Mouse (Mus musculus) hematopoietic stem cell, adult 5-6 weeks (primary cell): ENCODE measurements around the gene Ppp1r26. TPM values are rescaled to one million over a fixed set of nuclear protein-coding genes. Genes with fewer than 3 reads are reported as not detected.
"Not testable (repeated sequence)": the region's sequence is repeated elsewhere in the genome, so short reads cannot be mapped to it uniquely, and the experiment has no call there.

Source experiments
- ATAC-seq, 2 experiments: fragments of 125-278 bp in 1 of 2; replicated peaks in 1 of 2; 2 replicates each; pipeline ENCODE4 v1.8.0; 2016 to 2017; ENCODE audit warnings: inconsistent platforms in 2 of 2, mild to moderate bottlenecking in 2 of 2, moderate number of reproducible peaks in 2 of 2, low read depth in 1 of 2, moderate TSS enrichment in 1 of 2; ENCODE audit not compliant: low FRiP score in 2 of 2, poor library complexity in 2 of 2, severe bottlenecking in 2 of 2, insufficient read depth in 1 of 2, low TSS enrichment in 1 of 2
- total RNA-seq: library from RNA; stranded (forward); fragments of 172-1452, 232-1000 nt; gene quantifications from 2 replicates; pipeline ENCODE4 v1.2.3, GENCODE M21; 2017

Gene Ppp1r26
- total RNA-seq, 1 experiment from 2014 or later, result 11.7 TPM

DNA sequence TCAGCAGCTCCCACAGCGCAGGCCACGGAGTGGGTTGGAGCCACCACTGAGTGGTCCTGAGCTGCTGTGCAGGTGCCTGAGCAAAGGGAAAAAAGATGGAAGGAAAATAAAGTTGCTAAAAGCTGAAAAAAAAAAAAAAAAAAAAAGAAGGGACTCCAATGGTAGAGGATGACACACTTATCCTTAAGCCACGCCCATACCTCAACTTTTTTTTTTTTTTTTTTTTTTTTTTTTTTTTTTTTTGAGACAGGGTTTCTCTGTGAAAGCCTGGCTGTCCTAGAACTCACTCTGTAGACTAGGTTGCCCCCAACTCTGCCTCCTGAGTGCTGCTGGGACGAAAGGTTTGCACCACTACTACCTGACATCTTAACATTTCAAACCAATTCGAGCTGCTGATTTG lies 31.4 kb downstream of the Ppp1r26 start:
- not testable (repeated sequence) for ATAC-seq

GRCm38 (mm10) chr2:28479208-28480204 lies 32.9 kb downstream of the Ppp1r26 start:
- ATAC-seq, result no peak

DNA sequence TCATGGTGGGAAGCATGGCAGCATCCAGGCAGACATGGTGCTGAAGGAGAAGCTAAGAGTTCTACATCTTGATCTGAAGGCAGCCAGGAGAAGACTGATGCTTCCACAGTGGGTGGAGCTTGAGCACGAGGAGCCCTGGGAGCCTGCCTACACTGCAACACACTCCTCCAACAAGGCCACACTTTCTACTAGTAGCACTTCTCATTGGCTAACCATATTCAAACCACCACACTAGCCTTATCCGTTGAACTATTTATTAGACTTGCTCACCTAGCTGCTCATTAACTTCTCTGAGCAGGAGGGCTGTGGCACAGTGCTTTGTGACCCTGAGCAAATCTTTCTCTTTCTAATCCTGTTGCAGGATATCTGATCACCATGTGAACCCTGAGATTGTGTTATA lies 37.3 kb downstream of the Ppp1r26 start:
- no peak for ATAC-seq

- ATAC-seq, result no peak
Measured at GRCm38 (mm10) chr2:28494521-28494920, 47.9 kb downstream of the Ppp1r26 start.

- ATAC-seq, result peak; percentile 51 to 62
Measured at GRCm38 (mm10) chr2:28495207-28495756, 48.7 kb downstream of the Ppp1r26 start.

DNA sequence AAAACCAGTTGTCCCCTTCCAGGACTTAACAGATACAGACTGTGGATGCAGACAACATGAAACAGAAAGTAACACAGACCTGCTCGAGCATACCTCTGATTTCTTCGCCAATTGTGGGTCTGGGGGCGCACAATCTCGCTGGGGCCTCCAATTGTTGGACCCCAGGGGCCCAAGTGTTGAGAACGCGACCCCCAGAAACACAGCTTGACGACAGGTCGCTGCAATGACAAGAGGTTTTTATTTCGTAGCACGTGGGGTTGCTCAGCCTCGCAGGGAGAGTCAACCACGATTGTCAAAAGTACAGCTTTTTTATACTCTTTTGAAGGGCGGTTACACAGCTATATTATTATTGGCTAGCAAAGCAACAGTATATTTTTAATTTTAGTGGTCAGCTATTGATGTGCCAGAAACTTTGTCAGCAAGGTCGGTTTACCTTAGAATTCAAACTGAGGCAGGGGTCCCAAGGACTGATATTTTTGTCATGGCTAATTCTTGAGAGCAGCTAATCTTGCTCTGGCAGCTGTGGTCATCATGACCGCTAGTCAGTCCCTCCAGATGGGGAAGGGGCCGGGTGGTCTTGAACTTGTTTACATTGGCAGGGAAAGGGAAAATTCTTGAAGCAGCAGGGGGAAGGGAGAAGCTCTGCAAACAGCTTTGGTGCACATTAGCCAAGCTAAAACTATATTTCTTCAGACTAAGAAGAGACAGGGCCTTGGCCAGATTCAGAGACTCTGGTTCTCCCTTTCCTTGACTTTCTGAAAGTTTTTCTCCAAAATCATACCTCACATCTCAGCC lies 49.4 kb downstream of the Ppp1r26 start:
- no peak for ATAC-seq

DNA sequence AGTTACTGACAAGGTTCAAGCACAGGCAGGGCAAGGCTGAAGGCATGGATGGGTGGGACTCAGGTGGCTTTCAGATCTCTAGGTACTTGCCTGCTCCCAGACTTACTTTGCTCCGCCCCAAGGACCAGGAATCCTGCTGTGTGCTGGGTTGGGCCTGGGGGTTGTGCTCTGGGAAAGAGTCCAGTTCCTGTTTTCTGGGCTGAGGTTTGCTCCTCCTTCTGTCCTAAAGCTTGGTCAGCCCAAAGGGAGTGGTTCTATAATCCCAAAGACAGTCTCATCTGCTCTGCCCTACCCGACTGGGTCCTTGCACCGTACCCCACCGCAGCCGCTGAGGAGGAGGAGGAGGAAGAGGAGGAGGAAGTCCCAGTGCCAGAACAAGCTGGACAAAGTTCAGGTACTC lies 50.1 kb downstream of the Ppp1r26 start, which contains the start of gene Gbgt1:
TSS of gene Gbgt1 (plus strand) at position 221 of the 400 bp plus-strand sequence.
- no peak for ATAC-seq

- ATAC-seq, result no peak
Measured at GRCm38 (mm10) chr2:28497561-28497960, 51.0 kb downstream of the Ppp1r26 start.

DNA sequence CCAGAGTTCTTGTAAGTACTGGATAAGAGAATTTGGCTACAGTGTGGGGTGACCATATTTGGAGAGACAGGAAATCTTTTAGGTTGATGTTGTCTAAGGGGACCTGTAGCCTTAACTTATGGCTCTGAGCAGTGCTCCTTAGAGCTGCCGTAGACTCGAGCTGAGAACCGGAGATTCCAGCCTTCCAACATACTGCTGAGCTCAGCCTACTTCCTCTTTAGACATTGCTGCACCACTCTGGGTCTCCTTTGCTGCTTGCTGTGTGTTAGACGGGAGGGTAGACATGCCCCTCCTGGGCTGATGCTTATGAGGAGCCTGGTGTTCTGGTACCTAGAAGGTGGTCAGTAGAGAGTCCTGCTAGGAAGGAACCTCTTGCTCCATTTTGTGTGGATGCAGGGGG lies 51.8 kb downstream of the Ppp1r26 start:
- peak; percentile 20 to 53; a peak in 3 of 4 replicates for ATAC-seq

- no peak for ATAC-seq
Measured at GRCm38 (mm10) chr2:28502987-28503386, 56.4 kb downstream of the Ppp1r26 start.

DNA sequence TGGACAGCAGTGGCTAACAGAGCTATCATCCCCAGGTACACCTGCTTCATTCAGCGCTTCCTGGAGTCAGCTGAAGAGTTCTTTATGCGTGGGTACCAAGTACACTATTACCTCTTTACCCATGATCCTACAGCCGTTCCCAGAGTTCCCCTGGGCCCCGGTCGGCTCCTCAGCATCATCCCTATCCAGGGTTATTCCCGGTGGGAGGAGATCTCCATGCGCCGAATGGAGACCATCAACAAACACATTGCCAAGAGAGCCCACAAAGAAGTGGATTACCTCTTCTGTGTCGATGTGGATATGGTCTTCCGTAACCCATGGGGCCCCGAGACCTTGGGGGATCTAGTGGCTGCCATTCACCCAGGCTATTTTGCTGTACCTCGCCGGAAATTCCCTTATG lies 58.1 kb downstream of the Ppp1r26 start:
- ATAC-seq, result no peak

Other genes starting within 250 kb of the Ppp1r26 start
- gene 1700007K13Rik, start 19.5 kb downstream of the Ppp1r26 start, total RNA-seq, result not detected in 2 replicates
- gene Mrps2, start 21.3 kb downstream of the Ppp1r26 start, total RNA-seq, result 26.6 and 31.9 TPM in 2 replicates
- not detected in 2 replicates for gene Gbgt1, start 50.1 kb downstream of the Ppp1r26 start, total RNA-seq
- gene Gm10134, start 59.3 kb downstream of the Ppp1r26 start, total RNA-seq, result not detected in 2 replicates
- gene Ralgds, start 66.3 kb downstream of the Ppp1r26 start, total RNA-seq, result 12.0 and 20.9 TPM in 2 replicates
- not detected in 2 replicates for gene Cel, start 116.6 kb downstream of the Ppp1r26 start, total RNA-seq
- gene Gtf3c5, start 137.0 kb downstream of the Ppp1r26 start, total RNA-seq, result 15.8 and 31.2 TPM in 2 replicates
- gene Gfi1b, start 175.2 kb downstream of the Ppp1r26 start, total RNA-seq, result 16.4 and 23.5 TPM in 2 replicates
- 22.8 and 23.5 TPM in 2 replicates for gene Tsc1, start 194.4 kb downstream of the Ppp1r26 start, total RNA-seq